Mouse (Mus musculus) adrenal gland, adult 18-20 months (tissue): Measurements from ENCODE around the gene Gm3164. TPM values are rescaled to one million over a fixed set of nuclear protein-coding genes. Genes with fewer than 3 reads are reported as not detected.
"Not testable (repeated sequence)": the region's sequence is repeated elsewhere in the genome, so short reads cannot be mapped to it uniquely, and the experiment has no call there.

Source experiments
- DNase-seq, 2 experiments: peaks; one replicate each; pipeline ENCODE4 v3.0.0; 2021 to 2022; ENCODE audit warnings: low spot score in 2 of 2
- long read RNA-seq, 2 experiments: library from polyadenylated mRNA; stranded (forward); transcript quantifications; one replicate each; pipeline ENCODE4 v2.0.0; 2021
- total RNA-seq, 2 experiments: library from RNA; stranded (reverse); gene quantifications; 1 replicate in 1 of 2; 2 replicates in 1 of 2; pipeline ENCODE4 v1.2.3; 2021

The Gm3164 gene
- total RNA-seq: not detected
- long read RNA-seq, experiment 1: 0 reads
- long read RNA-seq, experiment 2: 0 reads

- peak; percentile 19 to 41 for DNase-seq
Observed at GRCm38 (mm10) chr14:4414965-4415835, at the start of gene Gm3164. Gene Gm3164, plus strand, starts transcription at chr14:4415448.

DNA sequence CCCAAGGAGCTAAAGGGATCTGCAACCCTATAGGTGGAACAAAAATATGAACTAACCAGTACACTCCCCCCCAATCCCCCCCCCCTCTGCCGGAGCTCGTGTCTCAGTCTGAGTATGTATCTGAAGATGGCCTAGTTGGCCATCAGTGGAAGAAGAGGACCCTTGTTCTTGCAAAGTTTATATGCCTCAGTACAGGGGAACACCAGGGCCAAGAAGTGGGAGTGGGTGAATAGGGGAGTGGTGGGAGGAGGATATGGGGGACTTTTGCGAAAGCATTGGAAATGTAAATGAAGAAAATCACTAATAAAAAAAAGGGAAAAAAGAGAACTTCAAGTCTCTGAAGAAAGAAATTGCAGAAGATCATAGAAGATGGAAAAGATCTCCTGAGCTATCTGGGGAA, 46.3 kb upstream of the Gm3164 start:
- not testable (repeated sequence) for DNase-seq

GRCm38 (mm10) chr14:4369691-4370090, 45.6 kb upstream of the Gm3164 start:
- not testable (repeated sequence) for DNase-seq

DNA sequence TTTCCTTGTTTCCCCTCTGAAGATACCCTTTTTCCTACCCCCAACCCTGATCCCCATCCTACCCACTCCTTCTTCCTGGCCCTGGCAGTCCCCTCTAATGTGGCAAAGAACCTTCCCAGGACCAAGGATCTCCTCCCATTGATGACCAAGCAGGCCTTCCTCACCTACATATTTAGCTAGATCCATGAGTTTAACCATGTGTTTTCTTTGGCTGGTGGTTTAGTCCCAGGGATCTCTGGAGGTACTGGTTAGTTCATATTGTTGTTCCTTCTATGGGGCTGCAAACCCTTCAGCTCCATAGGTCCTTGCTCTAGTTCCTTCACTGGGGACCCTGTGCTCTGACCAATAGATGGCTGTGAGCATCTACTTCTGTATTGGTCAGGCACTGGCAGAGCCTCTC, 37.4 kb upstream of the Gm3164 start:
- not testable (repeated sequence) for DNase-seq

DNA sequence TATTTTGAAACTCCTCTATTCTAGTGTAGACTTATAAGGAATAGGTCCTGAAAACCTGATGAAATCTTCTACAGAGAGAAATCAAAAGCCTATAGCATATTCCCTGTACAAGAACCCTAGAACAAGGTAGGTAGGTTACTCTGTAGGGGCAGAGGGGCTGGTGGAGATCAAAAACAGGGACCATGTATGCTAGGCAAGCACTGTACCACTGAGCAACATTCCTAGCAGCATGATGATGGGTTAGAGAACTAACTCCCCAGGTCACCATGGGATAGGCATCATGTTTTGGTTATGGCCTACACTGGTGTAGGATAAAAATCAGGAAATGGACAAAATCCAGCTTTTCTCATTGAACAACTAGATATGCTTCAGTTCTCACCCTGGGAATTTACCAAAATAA, 29.6 kb upstream of the Gm3164 start:
- DNase-seq: not testable (repeated sequence)

DNA sequence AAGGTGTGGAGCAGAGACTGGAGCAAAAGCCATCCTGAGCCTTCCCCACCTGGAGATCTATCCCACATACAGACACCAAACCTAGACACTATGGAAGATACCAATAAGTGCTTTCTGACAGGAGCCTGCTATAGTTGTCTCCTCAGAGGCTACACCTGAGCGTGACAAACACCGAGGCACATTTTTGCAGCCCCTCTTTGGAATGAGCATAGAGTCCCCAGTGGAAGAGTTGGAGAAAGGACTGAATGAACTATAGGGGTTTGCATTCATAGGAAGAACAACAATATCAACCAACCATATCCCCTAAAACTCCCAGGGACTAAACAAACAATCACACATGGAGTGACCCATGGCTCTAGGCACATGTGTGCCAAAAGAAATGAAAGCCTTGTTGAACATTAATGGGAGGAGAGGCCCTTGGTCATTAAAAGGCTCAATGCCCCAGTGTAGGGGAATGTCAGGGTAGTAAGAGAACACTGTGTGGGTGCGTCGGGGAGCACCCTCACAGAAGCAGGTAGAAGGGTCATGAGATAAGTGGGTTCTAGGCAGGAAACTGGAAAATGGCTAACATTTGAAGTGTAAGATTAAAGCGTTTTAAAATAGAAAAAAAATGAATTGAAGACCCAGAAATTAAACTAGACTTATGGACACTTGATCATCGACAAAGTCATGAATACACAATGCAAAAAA, 22.3 kb upstream of the Gm3164 start:
- not testable (repeated sequence) for DNase-seq

DNA sequence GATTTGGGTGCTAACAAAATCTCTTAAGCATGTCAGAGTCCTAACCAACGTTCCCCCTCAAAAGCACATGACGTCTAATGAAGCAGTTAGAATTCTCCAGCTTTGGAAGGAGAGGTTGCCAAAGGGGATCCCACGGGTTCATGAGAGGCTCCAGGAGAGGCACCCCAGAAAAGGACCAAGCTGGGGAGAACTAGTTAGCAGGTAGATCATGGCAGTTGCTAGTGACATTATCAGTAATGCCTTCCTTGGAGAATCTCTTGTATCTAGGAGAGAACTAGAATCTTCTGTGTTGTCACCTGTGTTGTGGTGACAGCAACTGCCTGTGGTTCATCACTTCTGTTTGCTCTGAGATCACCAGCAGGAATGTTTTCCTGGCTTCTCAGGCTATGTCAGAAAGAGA, 18.0 kb upstream of the Gm3164 start, which contains the start of gene Gm3159:
Gm3159 (plus strand) TSS at position 301 of the 400 bp plus-strand sequence.
- DNase-seq: not testable (repeated sequence)

GRCm38 (mm10) chr14:4398624-4399023, 16.6 kb upstream of the Gm3164 start:
- DNase-seq: not testable (repeated sequence)

GRCm38 (mm10) chr14:4400115-4400789, 15.0 kb upstream of the Gm3164 start:
- DNase-seq: peak in 1 of 2 experiments; percentile 20

DNA sequence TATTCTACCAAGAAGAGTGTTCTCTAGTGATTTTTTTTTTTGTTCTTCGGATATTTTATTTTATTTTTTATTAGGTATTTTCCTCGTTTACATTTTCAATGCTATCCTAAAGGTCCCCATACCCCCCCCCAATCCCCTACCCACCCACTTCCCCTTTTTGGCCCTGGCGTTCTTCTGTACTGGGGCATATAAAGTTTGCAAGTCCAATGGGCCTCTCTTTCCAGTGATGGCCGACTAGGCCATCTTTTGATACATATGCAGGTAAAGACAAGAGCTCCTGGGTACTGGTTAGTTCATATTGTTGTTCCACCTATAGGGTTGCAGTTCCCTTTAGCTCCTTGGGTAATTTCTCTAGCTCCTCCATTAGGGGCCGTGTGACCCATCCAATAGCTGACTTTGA, 14.0 kb upstream of the Gm3164 start:
- not testable (repeated sequence) for DNase-seq

GRCm38 (mm10) chr14:4403840-4404239, 11.4 kb upstream of the Gm3164 start:
- DNase-seq: not testable (repeated sequence)

DNA sequence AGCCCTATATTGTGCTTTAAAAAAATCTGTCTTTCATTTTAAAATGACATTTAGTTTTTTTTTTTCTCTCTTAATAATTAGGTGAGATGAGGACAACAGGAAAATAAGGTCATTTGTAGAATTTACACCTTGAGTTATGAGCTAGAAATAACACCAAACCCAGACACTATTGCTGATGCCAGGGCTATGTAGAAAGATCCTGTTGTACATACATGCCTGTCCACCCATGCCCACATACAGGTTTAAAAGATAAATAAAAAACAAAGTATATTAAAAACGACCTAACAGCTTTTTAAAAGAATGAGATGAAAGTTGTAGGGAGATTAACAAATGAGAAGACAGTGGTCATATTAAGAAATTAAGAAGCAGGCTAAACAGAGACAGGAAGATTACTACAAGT, 5.3 kb upstream of the Gm3164 start:
- not testable (repeated sequence) for DNase-seq

DNA sequence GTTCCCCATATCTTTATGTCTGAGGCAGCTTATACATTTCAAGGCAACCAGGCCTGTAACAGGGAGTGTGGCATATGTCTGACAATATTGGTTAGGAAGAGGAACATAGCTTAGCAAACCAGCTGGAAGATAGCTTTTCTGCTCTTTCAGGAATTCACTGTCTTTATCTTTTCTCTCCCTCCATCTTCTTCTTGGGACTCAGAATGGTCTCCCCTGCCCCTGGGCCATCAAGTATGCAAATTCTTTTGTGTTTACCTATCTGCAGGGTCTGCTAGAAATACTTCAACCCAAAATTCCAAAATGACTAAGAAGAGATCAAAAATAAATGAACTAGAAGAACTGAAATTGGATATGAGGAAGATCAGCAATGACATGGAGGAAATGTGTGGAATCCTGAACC, 15.4 kb downstream of the Gm3164 start, which contains the start of gene Gm3173:
Gm3173 (plus strand) TSS at position 301 of the 400 bp plus-strand sequence.
- not testable (repeated sequence) for DNase-seq

DNA sequence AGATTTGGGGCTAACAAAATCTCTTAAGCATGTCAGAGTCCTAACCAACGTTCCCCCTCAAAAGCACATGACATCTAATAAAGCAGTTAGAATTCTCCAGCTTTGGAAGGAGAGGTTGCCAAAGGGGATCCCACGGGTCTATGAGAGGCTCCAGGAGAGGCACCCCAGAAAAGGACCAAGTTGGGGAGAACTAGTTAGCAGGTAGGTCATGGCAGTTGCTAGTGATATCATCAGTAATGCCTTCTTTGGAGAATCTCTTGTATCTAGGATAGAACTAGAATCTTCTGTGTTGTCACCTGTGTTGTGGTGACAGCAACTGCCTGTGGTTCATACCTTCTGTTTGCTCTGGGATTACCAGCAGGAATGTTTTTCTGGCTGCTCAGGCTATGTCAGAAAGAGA, 66.2 kb downstream of the Gm3164 start, which contains the start of gene Gm3182:
Gm3182 (plus strand) TSS at position 301 of the 400 bp plus-strand sequence.
- not testable (repeated sequence) for DNase-seq

Other genes starting within 250 kb of the Gm3164 start
- not detected for gene Gm2974, start 232.9 kb upstream of the Gm3164 start, total RNA-seq
- not detected for gene Gm3138, start 165.8 kb upstream of the Gm3164 start, total RNA-seq
- gene Gm3149, start 98.2 kb upstream of the Gm3164 start, total RNA-seq: not detected
- not detected for gene 2610042L04Rik, start 80.7 kb upstream of the Gm3164 start, total RNA-seq
- gene Gm3159, start 17.9 kb upstream of the Gm3164 start, total RNA-seq: not detected
- not detected for gene Gm3173, start 15.5 kb downstream of the Gm3164 start, total RNA-seq
- not detected for gene Gm3182, start 66.3 kb downstream of the Gm3164 start, total RNA-seq
- not detected for gene Gm3047, start 140.0 kb downstream of the Gm3164 start, total RNA-seq
- gene Gm8159, start 216.9 kb downstream of the Gm3164 start, total RNA-seq: not detected
- not detected for gene Gm3239, start 248.7 kb downstream of the Gm3164 start, total RNA-seq